ENCODE assay signal across 13 mouse cellular contexts in the genomic region with DNA sequence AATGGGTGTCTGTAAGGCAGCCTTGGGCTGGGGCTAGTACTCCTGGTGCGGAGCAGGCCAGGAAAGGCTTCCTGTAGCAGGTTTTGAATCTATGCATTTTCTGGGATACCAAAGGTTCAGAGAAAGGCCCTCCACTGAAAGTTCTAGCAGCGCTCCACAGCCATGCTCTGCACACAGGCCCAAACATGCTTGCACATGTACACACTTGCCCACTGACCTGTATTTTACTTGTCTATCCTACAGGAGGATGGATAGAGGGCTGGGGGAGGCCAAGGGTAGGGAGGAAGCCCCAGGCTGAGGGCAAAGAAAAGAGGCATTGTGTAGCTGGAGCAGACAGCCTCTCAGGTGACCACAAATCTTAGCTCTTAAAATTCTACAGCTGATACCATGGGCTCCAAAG. TPM values are rescaled to one million over a fixed set of nuclear protein-coding genes. Genes with fewer than 3 reads are reported as not detected.
DNase-seq lines count a peak whose midpoint lies in the region; ATAC-seq lines count a peak whose summit lies in the region.
"Had no signal": no experiment of that assay in that cellular context is flagged by ENCODE, and none has a peak within 500 bp of the region (broad histone marks: within the 10 kb centered on the region; RNA-seq: fewer than 3 reads in every experiment).

No protein-coding gene starts in this region.

- no peaks in the 10 kb centered on the region for H3K36me3 ChIP-seq in forebrain, embryonic 10.5 days (replicated peaks)
- H3K36me3 ChIP-seq in forebrain, embryonic 14.5 days (ENCODE audit: control insufficient read depth, insufficient read depth, low read length), result no peaks in the 10 kb centered on the region
- H3K36me3 ChIP-seq in hindbrain, embryonic 12.5 days, result no peaks in the 10 kb centered on the region
- H3K36me3 ChIP-seq in hindbrain, embryonic 13.5 days, result no peaks in the 10 kb centered on the region
- H3K36me3 ChIP-seq in embryonic facial prominence, embryonic 10.5 days (replicated peaks), result no peaks in the 10 kb centered on the region
- H3K36me3 ChIP-seq in intestine, embryonic 16.5 days (ENCODE audit: control insufficient read depth, insufficient read depth, low read length), result no peaks in the 10 kb centered on the region
- H3K36me3 ChIP-seq: liver, embryonic 13.5 days had no signal

- WGBS in forebrain, embryonic 10.5 days, result 67% methylated on average over 2 of the region's 2 CpGs
- WGBS in forebrain, embryonic 14.5 days, result 83% methylated on average over 2 of the region's 2 CpGs
- WGBS in hindbrain, embryonic 12.5 days, result 84% methylated on average over 2 of the region's 2 CpGs
- 76% methylated on average over 2 of the region's 2 CpGs for WGBS in hindbrain, embryonic 13.5 days
- 69% methylated on average over 2 of the region's 2 CpGs for WGBS in embryonic facial prominence, embryonic 10.5 days
- 84% methylated on average over 2 of the region's 2 CpGs for WGBS in intestine, embryonic 16.5 days

- H3K9ac ChIP-seq in forebrain, embryonic 14.5 days (ENCODE audit: low read length), result no peak overlapping the region
- no peak overlapping the region for H3K9ac ChIP-seq in hindbrain, embryonic 12.5 days
- H3K9ac ChIP-seq in hindbrain, embryonic 13.5 days, result no peak overlapping the region
- peak overlapping the region; percentile 63; the same call in 1 of the 2 replicates for H3K9ac ChIP-seq in intestine, embryonic 16.5 days (ENCODE audit: low read depth, low read length)
- H3K9ac ChIP-seq: forebrain, postnatal 0 days; liver, embryonic 13.5 days had no signal

- H3K4me3 ChIP-seq in forebrain, embryonic 10.5 days, result peak overlapping the region; percentile 56
- H3K4me3 ChIP-seq in forebrain, embryonic 14.5 days (ENCODE audit: low read depth, low read length), result no peak overlapping the region
- H3K4me3 ChIP-seq in hindbrain, embryonic 12.5 days, result no peak overlapping the region
- H3K4me3 ChIP-seq in hindbrain, embryonic 13.5 days, result no peak overlapping the region
- H3K4me3 ChIP-seq in embryonic facial prominence, embryonic 10.5 days, result peak overlapping the region; percentile 63
- H3K4me3 ChIP-seq in intestine, embryonic 16.5 days (ENCODE audit: low read length), result no peak overlapping the region; the same call in 1 of the 2 replicates
- H3K4me3 ChIP-seq: heart, adult 2 months; liver, embryonic 13.5 days had no signal

- peaks cover 63% of the 10 kb centered on the region for H3K27me3 ChIP-seq in forebrain, embryonic 10.5 days (ENCODE audit: poor library complexity, severe bottlenecking)
- H3K27me3 ChIP-seq in forebrain, embryonic 14.5 days (replicated peaks; ENCODE audit: control insufficient read depth, insufficient read depth, low read length), result peaks cover 8% of the 10 kb centered on the region
- peaks cover 35% of the 10 kb centered on the region for H3K27me3 ChIP-seq in hindbrain, embryonic 12.5 days
- H3K27me3 ChIP-seq in hindbrain, embryonic 13.5 days, result peaks cover 64% of the 10 kb centered on the region
- H3K27me3 ChIP-seq in embryonic facial prominence, embryonic 10.5 days (replicated peaks; ENCODE audit: low read depth, poor library complexity, severe bottlenecking), result peaks cover 75% of the 10 kb centered on the region
- peaks cover 18% of the 10 kb centered on the region for H3K27me3 ChIP-seq in intestine, embryonic 16.5 days (replicated peaks; ENCODE audit: control insufficient read depth, insufficient read depth, low read length)

- H3K4me1 ChIP-seq in forebrain, embryonic 10.5 days, result peaks cover 38% of the 10 kb centered on the region
- H3K4me1 ChIP-seq in forebrain, embryonic 14.5 days (ENCODE audit: control insufficient read depth, insufficient read depth, low read length), result peaks cover 11% of the 10 kb centered on the region
- H3K4me1 ChIP-seq in hindbrain, embryonic 12.5 days, result peaks cover 16% of the 10 kb centered on the region
- peaks cover 14% of the 10 kb centered on the region for H3K4me1 ChIP-seq in hindbrain, embryonic 13.5 days (replicated peaks)
- peaks cover 38% of the 10 kb centered on the region for H3K4me1 ChIP-seq in embryonic facial prominence, embryonic 10.5 days
- H3K4me1 ChIP-seq in intestine, embryonic 16.5 days (ENCODE audit: control insufficient read depth, insufficient read depth, low read length), result no peaks in the 10 kb centered on the region
- H3K4me1 ChIP-seq: liver, embryonic 13.5 days had no signal

- H3K4me2 ChIP-seq in forebrain, embryonic 14.5 days (ENCODE audit: low read length), result no peak overlapping the region
- peak overlapping the region; percentile 58; the same call in 1 of the 2 replicates for H3K4me2 ChIP-seq in hindbrain, embryonic 12.5 days (replicated peaks)
- no peak overlapping the region for H3K4me2 ChIP-seq in hindbrain, embryonic 13.5 days
- peak overlapping the region; percentile 55; the same call in 1 of the 2 replicates for H3K4me2 ChIP-seq in intestine, embryonic 16.5 days (ENCODE audit: low read depth, low read length)

- DNase-seq in forebrain, embryonic 10.5 days (ENCODE audit: extremely low spot score, low spot score), result no peak
- DNase-seq in forebrain, embryonic 14.5 days (ENCODE audit: low spot score), result no peak
- DNase-seq in embryonic facial prominence, embryonic 10.5 days (ENCODE audit: low spot score), result peak; percentile 58
- no peak for DNase-seq in gastrocnemius, postnatal 10 days
- no peak for DNase-seq in thymus, postnatal 4 days
- DNase-seq: liver, embryonic 13.5 days; thymus, adult 18-20 months had no signal

- peak overlapping the region; percentile 85; the same call in 1 of the 2 replicates for H3K27ac ChIP-seq in forebrain, embryonic 10.5 days
- H3K27ac ChIP-seq in forebrain, embryonic 14.5 days (ENCODE audit: low read depth, low read length), result no peak overlapping the region
- no peak overlapping the region for H3K27ac ChIP-seq in hindbrain, embryonic 12.5 days
- no peak overlapping the region for H3K27ac ChIP-seq in hindbrain, embryonic 13.5 days
- 0 out of 2 replicates have a peak overlapping the region, but pooled peaks have one; percentile 41 for H3K27ac ChIP-seq in embryonic facial prominence, embryonic 10.5 days (replicated peaks)
- no peak overlapping the region for H3K27ac ChIP-seq in intestine, embryonic 16.5 days (ENCODE audit: low read length)
- H3K27ac ChIP-seq: heart, adult 2 months; liver, embryonic 13.5 days had no signal

- ATAC-seq in forebrain, embryonic 14.5 days, result no peak
- no peak for ATAC-seq in hindbrain, embryonic 12.5 days (ENCODE audit: low FRiP score)
- no peak for ATAC-seq in hindbrain, embryonic 13.5 days (ENCODE audit: low FRiP score)
- ATAC-seq in intestine, embryonic 16.5 days, result no peak

- H3K9me3 ChIP-seq in forebrain, embryonic 10.5 days, result no peaks in the 10 kb centered on the region
- H3K9me3 ChIP-seq in forebrain, embryonic 14.5 days (replicated peaks; ENCODE audit: control insufficient read depth, low read length), result no peaks in the 10 kb centered on the region
- no peaks in the 10 kb centered on the region for H3K9me3 ChIP-seq in hindbrain, embryonic 12.5 days (replicated peaks)
- no peaks in the 10 kb centered on the region for H3K9me3 ChIP-seq in hindbrain, embryonic 13.5 days
- no peaks in the 10 kb centered on the region for H3K9me3 ChIP-seq in embryonic facial prominence, embryonic 10.5 days
- H3K9me3 ChIP-seq in intestine, embryonic 16.5 days (ENCODE audit: control insufficient read depth, low read length), result no peaks in the 10 kb centered on the region
- H3K9me3 ChIP-seq: liver, embryonic 13.5 days had no signal

RNA-seq across cellular contexts. Expression of gene Cpz, which starts 1.1 kb away (rescaled TPM):
- polyA plus RNA-seq in forebrain, embryonic 10.5 days (2016; fragmentation: Nextera tagmentation; extraction: Ambion mirVana), result 4.6 and 5.3 TPM in 2 replicates
- 0.88 and 1.4 TPM in 2 replicates for polyA plus RNA-seq in forebrain, embryonic 14.5 days (2014; fragmentation: Nextera tagmentation; extraction: Ambion mirVana)
- 6.4 TPM in 2 replicates for polyA plus RNA-seq in hindbrain, embryonic 12.5 days (2016; fragmentation: Nextera tagmentation; extraction: Ambion mirVana)
- polyA plus RNA-seq in hindbrain, embryonic 13.5 days (2015; fragmentation: Nextera tagmentation; extraction: Ambion mirVana), result 1.1 and 2.3 TPM in 2 replicates
- polyA plus RNA-seq in embryonic facial prominence, embryonic 10.5 days (2016; fragmentation: Nextera tagmentation; extraction: Ambion mirVana), result 7.1 and 7.6 TPM in 2 replicates
- polyA plus RNA-seq in intestine, embryonic 16.5 days (2015; fragmentation: Nextera tagmentation; extraction: Ambion mirVana), result 13.6 and 14.0 TPM in 2 replicates
- total RNA-seq in gastrocnemius, postnatal 10 days (2021), result 10 to 100 TPM; 18.3 to 26.3 TPM
- total RNA-seq: megakaryocyte progenitor cell, adult 5-6 weeks had no signal

RNA-seq across cellular contexts. Expression of gene Trmt44, which starts 50.5 kb away (rescaled TPM):
- 9.2 and 10.0 TPM in 2 replicates for polyA plus RNA-seq in forebrain, embryonic 10.5 days (2016; fragmentation: Nextera tagmentation; extraction: Ambion mirVana)
- polyA plus RNA-seq in forebrain, embryonic 14.5 days (2014; fragmentation: Nextera tagmentation; extraction: Ambion mirVana), result 6.1 and 8.3 TPM in 2 replicates
- 8.4 and 9.4 TPM in 2 replicates for polyA plus RNA-seq in hindbrain, embryonic 12.5 days (2016; fragmentation: Nextera tagmentation; extraction: Ambion mirVana)
- polyA plus RNA-seq in hindbrain, embryonic 13.5 days (2015; fragmentation: Nextera tagmentation; extraction: Ambion mirVana), result 7.5 and 8.2 TPM in 2 replicates
- 10.0 and 10.2 TPM in 2 replicates for polyA plus RNA-seq in embryonic facial prominence, embryonic 10.5 days (2016; fragmentation: Nextera tagmentation; extraction: Ambion mirVana)
- 9.3 and 9.4 TPM in 2 replicates for polyA plus RNA-seq in intestine, embryonic 16.5 days (2015; fragmentation: Nextera tagmentation; extraction: Ambion mirVana)
- total RNA-seq in gastrocnemius, postnatal 10 days (2021), result 1 to 10 TPM; 2.0 to 3.9 TPM

RNA-seq across cellular contexts. Expression of gene Acox3, which starts 58.5 kb away (rescaled TPM):
- polyA plus RNA-seq in forebrain, embryonic 10.5 days (2016; fragmentation: Nextera tagmentation; extraction: Ambion mirVana), result 10.3 and 10.8 TPM in 2 replicates
- 14.5 and 15.2 TPM in 2 replicates for polyA plus RNA-seq in forebrain, embryonic 14.5 days (2014; fragmentation: Nextera tagmentation; extraction: Ambion mirVana)
- polyA plus RNA-seq in hindbrain, embryonic 12.5 days (2016; fragmentation: Nextera tagmentation; extraction: Ambion mirVana), result 16.3 and 19.7 TPM in 2 replicates
- polyA plus RNA-seq in hindbrain, embryonic 13.5 days (2015; fragmentation: Nextera tagmentation; extraction: Ambion mirVana), result 16.0 and 16.3 TPM in 2 replicates
- 10.9 and 11.0 TPM in 2 replicates for polyA plus RNA-seq in embryonic facial prominence, embryonic 10.5 days (2016; fragmentation: Nextera tagmentation; extraction: Ambion mirVana)
- 16.1 and 23.2 TPM in 2 replicates for polyA plus RNA-seq in intestine, embryonic 16.5 days (2015; fragmentation: Nextera tagmentation; extraction: Ambion mirVana)
- total RNA-seq in gastrocnemius, postnatal 10 days (2021), result 10 to 100 TPM; 11.1 to 14.5 TPM

Comparison
In these comparisons a context has a peak if more than half of its experiments do, and no peak if none do; other contexts are left out.
1. H3K27ac ChIP-seq: peak in forebrain, embryonic 10.5 days (single experiment) and embryonic facial prominence, embryonic 10.5 days (single experiment); none in forebrain, embryonic 14.5 days (single experiment), hindbrain, embryonic 12.5 days (single experiment), hindbrain, embryonic 13.5 days (single experiment) and intestine, embryonic 16.5 days (single experiment).
2. H3K4me3 ChIP-seq: peak in forebrain, embryonic 10.5 days (single experiment) and embryonic facial prominence, embryonic 10.5 days (single experiment); none in forebrain, embryonic 14.5 days (single experiment), hindbrain, embryonic 12.5 days (single experiment), hindbrain, embryonic 13.5 days (single experiment) and intestine, embryonic 16.5 days (single experiment).
3. H3K4me2 ChIP-seq: peak in hindbrain, embryonic 12.5 days (single experiment) and intestine, embryonic 16.5 days (single experiment); none in forebrain, embryonic 14.5 days (single experiment) and hindbrain, embryonic 13.5 days (single experiment).